Mouse (Mus musculus) forebrain, embryonic 14.5 days (tissue): Measurements from ENCODE around the gene Stx1a. TPM values are rescaled to one million over a fixed set of nuclear protein-coding genes. Genes with fewer than 3 reads are reported as not detected.

Experiments used
- ATAC-seq: fragments of 200-750 bp; cut with Nextera tagmentation; 2 replicates; pipeline ENCODE4 v1.8.0; 2017; ENCODE audit warnings: mild to moderate bottlenecking, moderate library complexity
- DNase-seq: peaks from one replicate; pipeline ENCODE4 v3.0.0-alpha.2; 2015; ENCODE audit warnings: low spot score
- H3K27ac ChIP-seq: fragments of 300-500 bp; sonication (generic); 2 replicates; pipeline ENCODE4 v1.5.1; 2014; ENCODE audit warnings: low read depth, mild to moderate bottlenecking, control low read depth, low read length, moderate library complexity
- H3K27me3 ChIP-seq: fragments of 300-500 bp; sonication (generic); replicated peaks from 2 replicates; pipeline ENCODE4 v1.6.1; 2014; ENCODE audit warnings: low read length, control low read depth, mixed read lengths; ENCODE audit not compliant: control insufficient read depth, insufficient read depth
- H3K36me3 ChIP-seq: fragments of 300-500 bp; sonication (generic); 2 replicates; pipeline ENCODE4 v1.6.1; 2014; ENCODE audit warnings: low read length, control low read depth; ENCODE audit not compliant: control insufficient read depth, insufficient read depth
- H3K4me1 ChIP-seq: fragments of 300-500 bp; sonication (generic); 2 replicates; pipeline ENCODE4 v1.6.1; 2014; ENCODE audit warnings: antibody characterized with exemption, low read length, control low read depth; ENCODE audit not compliant: control insufficient read depth, insufficient read depth
- H3K4me2 ChIP-seq: fragments of 300-500 bp; sonication (generic); 2 replicates; pipeline ENCODE4 v1.6.1; 2014; ENCODE audit warnings: mild to moderate bottlenecking, control low read depth, low read length
- H3K4me3 ChIP-seq: fragments of 300-500 bp; sonication (generic); 2 replicates; pipeline ENCODE4 v1.5.1; 2014; ENCODE audit warnings: low read depth, low read length, control low read depth
- H3K9ac ChIP-seq: fragments of 300-500 bp; sonication (generic); 2 replicates; pipeline ENCODE4 v1.6.1; 2014; ENCODE audit warnings: mild to moderate bottlenecking, low read length, control low read depth, moderate library complexity
- H3K9me3 ChIP-seq: fragments of 300-500 bp; sonication (generic); replicated peaks from 2 replicates; pipeline ENCODE4 v1.6.1; 2016; ENCODE audit warnings: low read length, control low read depth, mixed read lengths; ENCODE audit not compliant: control insufficient read depth
- WGBS: fragments of 180-500 bp; shearing (Covaris S2); extraction: QIAGEN DNeasy Blood & Tissue Kit; methylation state at CpG from one replicate; pipeline ENCODE4 v1.1.7; 2014; 5-methylcytosine and 5-hydroxymethylcytosine counted together
- polyA plus RNA-seq: library from polyadenylated mRNA; unstranded; fragments of >200 nt; fragmentation: Nextera tagmentation; extraction: Ambion mirVana; gene quantifications from 2 replicates; pipeline ENCODE4 v1.2.1, GENCODE M21; 2014

Gene Stx1a
- polyA plus RNA-seq, result 57.0 and 78.5 TPM in 2 replicates

DNA sequence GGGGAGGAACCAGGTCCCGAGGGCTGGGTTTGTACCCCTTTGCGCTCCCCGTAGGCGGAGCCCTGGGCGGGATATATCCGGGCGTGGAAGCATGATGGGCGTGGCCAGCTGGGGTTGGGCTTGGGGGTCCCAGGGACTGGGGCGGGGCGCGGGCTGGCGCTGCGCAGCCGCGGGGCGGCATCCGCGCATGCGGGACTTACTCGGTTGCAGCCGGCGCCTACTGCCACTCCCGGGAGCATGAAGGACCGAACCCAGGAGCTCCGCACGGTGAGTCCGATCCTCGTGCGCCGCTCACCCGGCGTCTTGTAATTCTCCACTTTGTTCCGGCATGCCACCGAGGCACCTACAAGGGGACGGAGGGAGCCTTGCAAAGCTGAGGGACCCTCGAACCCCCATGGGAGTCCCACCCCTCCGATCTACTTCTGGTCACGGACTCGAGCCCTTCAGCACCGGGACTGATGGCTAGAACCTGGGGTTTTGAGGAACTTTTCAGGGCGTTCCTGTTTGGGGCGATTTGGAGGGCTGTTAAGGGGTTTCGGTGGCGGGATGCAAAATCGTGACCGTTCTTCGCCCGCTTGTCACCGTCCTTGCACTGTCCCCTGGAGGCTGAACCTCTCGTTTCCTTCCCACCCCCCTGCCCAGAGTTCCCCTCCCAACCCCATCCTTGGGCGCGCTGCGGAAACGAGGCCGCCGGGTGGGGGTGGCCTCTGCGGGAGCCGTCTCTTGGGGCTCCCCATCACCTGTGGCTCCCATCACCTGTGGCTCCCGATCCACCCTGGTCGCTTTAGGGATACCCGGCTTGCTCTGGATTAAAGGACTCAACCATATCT lies at the start of gene Stx1a:
Gene Stx1a, plus strand, starts transcription at position 139 of the 830 bp plus-strand sequence.
- H3K9ac ChIP-seq, result peak within 1 kb of the TSS; percentile 79
- no peaks in the 10 kb centered on the region for H3K36me3 ChIP-seq
- H3K4me3 ChIP-seq, result peak within 1 kb of the TSS; percentile 64
- no peaks in the 10 kb centered on the region for H3K27me3 ChIP-seq
- H3K4me1 ChIP-seq, result peaks cover 5% of the 10 kb centered on the region
- DNase-seq, result peak; percentile 96
- ATAC-seq, result peak; percentile 96
- under 1% methylated on average over 59 of the region's 61 CpGs for WGBS
- peak within 1 kb of the TSS; percentile 93 for H3K4me2 ChIP-seq
- no peak within 1 kb of the TSS; the same call in 1 of the 2 replicates for H3K27ac ChIP-seq
- no peaks in the 10 kb centered on the region for H3K9me3 ChIP-seq

DNA sequence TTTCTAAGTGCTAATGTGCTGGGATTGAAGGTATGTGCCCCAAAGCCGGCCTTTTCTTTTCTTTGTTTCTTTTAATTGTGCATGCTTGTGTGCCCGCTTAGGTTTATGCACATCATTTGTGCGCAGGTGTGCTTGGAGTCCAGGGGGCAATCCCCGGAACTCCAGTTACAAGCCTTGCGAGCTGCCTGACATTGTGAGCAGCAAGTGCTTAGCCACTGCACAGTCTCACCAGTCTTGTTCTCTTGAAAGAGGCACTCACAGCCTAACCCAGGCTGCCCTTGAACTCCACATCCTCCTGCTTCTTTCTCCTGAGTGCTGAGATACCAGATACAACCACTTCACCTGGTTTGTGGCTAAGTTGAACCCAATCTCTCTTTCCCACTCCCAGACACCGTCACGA lies 49.8 kb upstream of the Stx1a start:
- no peak for DNase-seq
- H3K27me3 ChIP-seq, result no peaks in the 10 kb centered on the region
- no peak overlapping the region for H3K9ac ChIP-seq
- 85% methylated on average over 7 of the region's 7 CpGs for WGBS
- H3K9me3 ChIP-seq, result no peaks in the 10 kb centered on the region
- H3K4me1 ChIP-seq, result no peaks in the 10 kb centered on the region
- H3K4me3 ChIP-seq, result no peak overlapping the region
- no peaks in the 10 kb centered on the region for H3K36me3 ChIP-seq
- ATAC-seq, result no peak
- H3K4me2 ChIP-seq, result no peak overlapping the region
- no peak overlapping the region for H3K27ac ChIP-seq

GRCm38 (mm10) chr5:134974294-134974693 lies 49.0 kb upstream of the Stx1a start:
- H3K9ac ChIP-seq, result no peak overlapping the region
- ATAC-seq (no peak), DNase-seq (no peak)
- H3K9me3 ChIP-seq, result no peaks in the 10 kb centered on the region
- no peaks in the 10 kb centered on the region for H3K27me3 ChIP-seq
- WGBS, result 74% methylated on average over 7 of the region's 7 CpGs
- H3K4me3 ChIP-seq, result no peak overlapping the region
- H3K27ac ChIP-seq, result no peak overlapping the region
- H3K36me3 ChIP-seq, result no peaks in the 10 kb centered on the region
- H3K4me2 ChIP-seq, result no peak overlapping the region
- no peaks in the 10 kb centered on the region for H3K4me1 ChIP-seq

DNA sequence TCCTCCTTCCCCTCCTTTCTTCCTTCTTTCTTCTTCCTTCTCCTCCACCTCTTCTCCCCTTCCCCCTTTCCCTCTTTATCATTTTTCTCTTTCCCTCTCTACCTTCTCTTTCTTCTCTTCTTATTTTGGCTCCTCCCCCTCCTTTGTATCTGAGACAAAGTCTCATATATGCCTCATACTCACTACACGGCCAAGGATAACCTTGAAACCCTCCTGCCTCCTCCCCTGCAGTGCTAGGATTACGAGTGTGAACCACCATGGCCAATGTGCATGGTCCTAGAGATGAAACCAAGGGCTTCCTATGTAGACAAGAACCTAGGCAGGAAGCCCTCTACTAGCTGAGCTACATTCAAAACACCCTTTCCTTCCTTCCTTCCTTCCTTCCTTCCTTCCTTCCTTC lies 48.4 kb upstream of the Stx1a start:
- no peak overlapping the region for H3K9ac ChIP-seq
- 55% methylated on average over 2 of the region's 2 CpGs for WGBS
- no peak overlapping the region for H3K4me2 ChIP-seq
- H3K9me3 ChIP-seq, result no peaks in the 10 kb centered on the region
- H3K27ac ChIP-seq, result no peak overlapping the region
- H3K4me1 ChIP-seq, result no peaks in the 10 kb centered on the region
- H3K4me3 ChIP-seq, result no peak overlapping the region
- no peaks in the 10 kb centered on the region for H3K27me3 ChIP-seq
- ATAC-seq (no peak), DNase-seq (no peak)
- no peaks in the 10 kb centered on the region for H3K36me3 ChIP-seq

DNA sequence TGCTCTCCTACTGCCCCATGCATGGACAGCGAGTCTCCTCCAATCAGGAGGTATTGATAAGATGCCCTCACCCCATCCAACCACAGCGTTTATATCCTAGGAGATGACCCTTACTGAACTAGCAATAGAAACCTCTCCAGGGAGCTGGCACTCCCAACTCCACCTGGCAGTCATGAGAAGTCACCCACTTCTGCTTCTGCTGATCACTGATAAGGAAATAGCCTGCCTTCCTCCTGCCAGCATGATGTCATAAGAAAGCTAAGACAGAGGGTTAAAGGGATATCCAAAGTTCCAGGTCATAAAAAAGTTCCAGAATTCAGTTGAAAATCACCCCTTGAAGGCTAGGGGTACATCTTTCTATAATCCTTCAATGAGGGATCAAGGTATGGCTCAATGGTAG lies 47.1 kb upstream of the Stx1a start:
- Histone ChIP-seq H3K4me2 (no peak overlapping the region), H3K36me3 (no peaks in the 10 kb centered on the region), H3K9me3 (no peaks in the 10 kb centered on the region), H3K9ac (no peak overlapping the region), H3K27me3 (no peaks in the 10 kb centered on the region), H3K4me1 (no peaks in the 10 kb centered on the region), H3K27ac (no peak overlapping the region), H3K4me3 (no peak overlapping the region)
- no peak for DNase-seq
- ATAC-seq, result no peak
- WGBS, result 87% methylated on average over 2 of the region's 2 CpGs

GRCm38 (mm10) chr5:134976577-134977250 lies 46.6 kb upstream of the Stx1a start:
- Histone ChIP-seq H3K36me3 (no peaks in the 10 kb centered on the region), H3K4me3 (no peak overlapping the region), H3K9me3 (no peaks in the 10 kb centered on the region), H3K4me2 (no peak overlapping the region), H3K27ac (no peak overlapping the region), H3K4me1 (no peaks in the 10 kb centered on the region), H3K27me3 (no peaks in the 10 kb centered on the region), H3K9ac (no peak overlapping the region)
- 86% methylated on average over 14 of the region's 14 CpGs for WGBS
- ATAC-seq (no peak), DNase-seq (no peak)

- DNase-seq (no peak), ATAC-seq (no peak)
- Histone ChIP-seq H3K36me3 (no peaks in the 10 kb centered on the region), H3K27ac (no peak overlapping the region), H3K27me3 (no peaks in the 10 kb centered on the region), H3K4me3 (no peak overlapping the region), H3K4me2 (no peak overlapping the region), H3K4me1 (no peaks in the 10 kb centered on the region), H3K9ac (no peak overlapping the region), H3K9me3 (no peaks in the 10 kb centered on the region)
- WGBS, result 89% methylated on average over 4 of the region's 4 CpGs
Observed at GRCm38 (mm10) chr5:134977837-134978236, 45.4 kb upstream of the Stx1a start.

GRCm38 (mm10) chr5:134981149-134981548 lies 42.1 kb upstream of the Stx1a start:
- DNase-seq (no peak), ATAC-seq (no peak)
- Histone ChIP-seq H3K9ac (no peak overlapping the region), H3K4me2 (no peak overlapping the region), H3K9me3 (no peaks in the 10 kb centered on the region), H3K27ac (no peak overlapping the region), H3K4me3 (no peak overlapping the region), H3K27me3 (peaks cover 19% of the 10 kb centered on the region), H3K36me3 (no peaks in the 10 kb centered on the region), H3K4me1 (no peaks in the 10 kb centered on the region)
- WGBS, result 72% methylated on average over 10 of the region's 10 CpGs

- H3K27ac ChIP-seq, result no peak overlapping the region
- H3K4me1 ChIP-seq, result no peaks in the 10 kb centered on the region; the same call in 1 of the 2 replicates
- no peaks in the 10 kb centered on the region for H3K36me3 ChIP-seq
- peaks cover 38% of the 10 kb centered on the region for H3K27me3 ChIP-seq
- no peak for DNase-seq
- H3K4me3 ChIP-seq, result no peak overlapping the region
- H3K9ac ChIP-seq, result no peak overlapping the region
- no peaks in the 10 kb centered on the region for H3K9me3 ChIP-seq
- ATAC-seq, result no peak
- WGBS, result 80% methylated on average over 1 of the region's 1 CpGs
- H3K4me2 ChIP-seq, result no peak overlapping the region
Observed at GRCm38 (mm10) chr5:134983111-134983510, 40.2 kb upstream of the Stx1a start.
